In the genomic region with DNA sequence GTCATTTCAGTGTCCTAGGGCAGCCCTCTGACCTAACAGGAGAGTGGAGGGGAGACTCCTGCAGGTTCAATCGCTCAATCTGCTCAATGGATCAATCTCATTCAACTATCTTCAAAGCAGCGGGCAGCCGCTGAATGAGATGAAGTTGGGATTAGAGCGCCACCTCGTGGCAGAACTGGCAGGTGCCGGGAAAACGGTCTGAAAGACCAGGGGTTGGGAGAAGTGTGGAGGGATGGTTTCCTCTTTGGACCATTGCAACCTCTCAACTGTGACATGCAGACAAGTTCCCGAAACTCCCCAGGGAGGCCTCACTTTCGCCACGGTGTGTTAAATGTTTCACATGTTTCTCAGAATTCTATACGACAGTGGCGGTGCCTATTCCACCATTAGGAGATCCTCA, we compare ENCODE assay signal across 9 mouse cellular contexts. TPM values are rescaled to one million over a fixed set of nuclear protein-coding genes. Genes with fewer than 3 reads are reported as not detected.
DNase-seq lines count a peak whose midpoint lies in the region; ATAC-seq and TF ChIP-seq lines count a peak whose summit lies in the region.
"Had no signal": no experiment of that assay in that cellular context is flagged by ENCODE, and none has a peak within 500 bp of the region (broad histone marks: within the 10 kb centered on the region; RNA-seq: fewer than 3 reads in every experiment).

No protein-coding gene starts in this region.

- peaks cover 6 to 13% of the 10 kb centered on the region in 2 experiments for H3K36me3 ChIP-seq in MEL (ENCODE audit: control insufficient read depth in 1 of 2, insufficient read depth in 2 of 2, low read length in 2 of 2)
- peaks cover 29% of the 10 kb centered on the region for H3K36me3 ChIP-seq in hindbrain, embryonic 15.5 days

- intact Hi-C loops in left cerebral cortex, postnatal 10 days (cut with DNase I) = loop anchor here (1.0 kb wide), 1 partner anchor 63 kb away; no protein-coding TSS in a partner anchor

- DNase-seq in MEL (ENCODE audit: low read depth, low spot score) = peak; percentile 78
- peak; percentile 71 for DNase-seq in c-Kit-positive CD71-positive TER-119-positive erythroid progenitor cells, embryonic 14.5 days (ENCODE audit: low spot score)
- peak; percentile 84 for DNase-seq in forelimb bud, embryonic 11.5 days (ENCODE audit: low read depth, low spot score)
- peak; percentile 83 to 85 for DNase-seq in left cerebral cortex, postnatal 10 days (ENCODE audit: extremely low spot score in 1 of 2, low spot score in 2 of 2)
- DNase-seq in right cerebral cortex, postnatal 25 days = peak; percentile 78
- peak; percentile 69 to 91 for DNase-seq in urinary bladder, postnatal 4 days (ENCODE audit: low spot score in 2 of 2)

- TF ChIP-seq CTCF in MEL (IDR thresholded peaks at IDR 0.05 in 2 of 3, conservative IDR thresholded peaks at IDR 0.05 in 1 of 3; ENCODE audit: control insufficient read depth in 1 of 3, insufficient read depth in 1 of 3, low read depth in 2 of 3, low read length in 3 of 3, poor library complexity in 1 of 3, severe bottlenecking in 1 of 3) = peak; percentile 85 to 93 (median 89)

- no peaks in the 10 kb centered on the region for H3K27me3 ChIP-seq in MEL (ENCODE audit: control insufficient read depth in 1 of 2, insufficient read depth in 2 of 2, low read length in 2 of 2)
- no peaks in the 10 kb centered on the region for H3K27me3 ChIP-seq in hindbrain, embryonic 15.5 days
- H3K27me3 ChIP-seq: limb, embryonic 15.5 days had no signal

- peaks cover 27% of the 10 kb centered on the region for H3K79me2 ChIP-seq in MEL (ENCODE audit: control insufficient read depth, insufficient read depth, low read length, poor library complexity)

- H3K9me3 ChIP-seq in MEL (replicated peaks; ENCODE audit: insufficient read depth, low read length) = no peaks in the 10 kb centered on the region
- no peaks in the 10 kb centered on the region for H3K9me3 ChIP-seq in hindbrain, embryonic 15.5 days
- H3K9me3 ChIP-seq: limb, embryonic 15.5 days had no signal

- 8% methylated on average over 12 of the region's 12 CpGs for WGBS in hindbrain, embryonic 15.5 days

- TF ChIP-seq POLR2A in MEL (IDR thresholded peaks at IDR 0.05; ENCODE audit: control insufficient read depth in 1 of 2, insufficient read depth in 1 of 2, low read depth in 1 of 2, low read length in 2 of 2, poor library complexity in 1 of 2) = no peak

- H3K27ac ChIP-seq in MEL (ENCODE audit: control insufficient read depth, low read depth, low read length) = no peak overlapping the region
- H3K27ac ChIP-seq in hindbrain, embryonic 15.5 days (replicated peaks) = no peak overlapping the region

- no peak for ATAC-seq in hindbrain, embryonic 15.5 days (ENCODE audit: low FRiP score, low read depth)
- peak; percentile 32 for ATAC-seq in megakaryocyte progenitor cell, adult 5-6 weeks (replicated peaks; ENCODE audit: poor library complexity)

- TF ChIP-seq RAD21 in MEL (IDR thresholded peaks at IDR 0.05; ENCODE audit: low read depth, low read length) = peak; percentile 83

- no peak overlapping the region for H3K4me3 ChIP-seq in MEL (ENCODE audit: control insufficient read depth in 1 of 2, insufficient read depth in 1 of 2, low read depth in 2 of 2, low read length in 2 of 2)
- no peak overlapping the region; the same call in 1 of the 2 replicates for H3K4me3 ChIP-seq in hindbrain, embryonic 15.5 days
- H3K4me3 ChIP-seq: limb, embryonic 15.5 days had no signal

- peak overlapping the region; percentile 36 for H3K4me2 ChIP-seq in hindbrain, embryonic 15.5 days

- H3K4me1 ChIP-seq in MEL (ENCODE audit: control insufficient read depth in 1 of 2, insufficient read depth in 2 of 2, low read length in 2 of 2) = peaks cover 0 to 9% of the 10 kb centered on the region in 2 experiments; a peak in 2 of 4 replicates
- H3K4me1 ChIP-seq in hindbrain, embryonic 15.5 days (replicated peaks) = peaks cover 42% of the 10 kb centered on the region

- no peak overlapping the region for H3K9ac ChIP-seq in MEL (ENCODE audit: control insufficient read depth, low read depth, low read length, poor library complexity, severe bottlenecking)
- no peak overlapping the region for H3K9ac ChIP-seq in hindbrain, embryonic 15.5 days
- H3K9ac ChIP-seq: limb, embryonic 15.5 days had no signal

- TF ChIP-seq EP300 in MEL (IDR thresholded peaks at IDR 0.05; ENCODE audit: low read depth in 1 of 2, low read length in 2 of 2) = no peak

TF ChIP-seq in MEL, 35 proteins besides CTCF, POLR2A, EP300 and RAD21:
- TF ChIP-seq ELF1 (IDR thresholded peaks at IDR 0.05; ENCODE audit: low read depth, low read length) (0 out of 2 replicates have a peak, but pooled peaks have one; percentile 13), MYC (IDR thresholded peaks at IDR 0.05; ENCODE audit: low read depth, low read length) (0 out of 2 replicates have a peak, but pooled peaks have one; percentile 37), ZC3H11A (IDR thresholded peaks at IDR 0.05; ENCODE audit: low read depth, low read length) (peak; percentile 86), ZNF384 (IDR thresholded peaks at IDR 0.05; ENCODE audit: low read depth, low read length) (peak; percentile 24; the same call in 1 of the 2 replicates), RCOR1 (IDR thresholded peaks at IDR 0.05; ENCODE audit: low read depth, low read length) (no peak), SMC3 (IDR thresholded peaks at IDR 0.05; ENCODE audit: low read depth, low read length) (peak; percentile 96), MAZ (IDR thresholded peaks at IDR 0.05; ENCODE audit: low read depth, low read length) (no peak), MAX (IDR thresholded peaks at IDR 0.05; ENCODE audit: low read length) (peak; percentile 29; the same call in 1 of the 2 replicates), SIN3A (IDR thresholded peaks at IDR 0.05; ENCODE audit: low read length) (peak; percentile 65; the same call in 1 of the 2 replicates), HCFC1 (IDR thresholded peaks at IDR 0.05; ENCODE audit: low read depth, low read length) (0 out of 2 replicates have a peak, but pooled peaks have one; percentile 21)

RNA-seq across cellular contexts. Expression of gene Atp6v1g2, which starts 1.4 kb away (rescaled TPM):
- 0.46 and 0.56 TPM in 2 replicates for total RNA-seq in MEL (2012; rRNA removed)
- 1 to 10 TPM in 1 of 2 experiments, not detected in 1; 4.7 TPM for polyA plus RNA-seq in MEL (2012; ENCODE audit: insufficient read depth in 1 of 2, insufficient read length in 2 of 2, low read depth in 1 of 2, low replicate concordance in 2 of 2, missing spikeins in 1 of 2)
- polyA plus RNA-seq in hindbrain, embryonic 15.5 days (2015; fragmentation: Nextera tagmentation; extraction: Ambion mirVana) = 99.1 and 110 TPM in 2 replicates
- 100 to 1,000 TPM; 329 to 351 TPM for total RNA-seq in left cerebral cortex, postnatal 10 days (2021)
- 4.1 and 6.9 TPM in 2 replicates for total RNA-seq in megakaryocyte progenitor cell, adult 5-6 weeks (2015)
- total RNA-seq in megakaryocyte progenitor cell, adult 5-6 weeks (2017) = 1.1 and 2.4 TPM in 2 replicates

RNA-seq across cellular contexts. Expression of gene Nfkbil1, which starts 3.5 kb away (rescaled TPM):
- 10.1 and 10.3 TPM in 2 replicates for total RNA-seq in MEL (2012; rRNA removed)
- 10 to 100 TPM in 1 of 2 experiments, not detected in 1; 26.0 TPM for polyA plus RNA-seq in MEL (2012; ENCODE audit: insufficient read depth in 1 of 2, insufficient read length in 2 of 2, low read depth in 1 of 2, low replicate concordance in 2 of 2, missing spikeins in 1 of 2)
- polyA plus RNA-seq in hindbrain, embryonic 15.5 days (2015; fragmentation: Nextera tagmentation; extraction: Ambion mirVana) = 10.8 and 12.0 TPM in 2 replicates
- total RNA-seq in left cerebral cortex, postnatal 10 days (2021) = 10 to 100 TPM; 12.7 to 14.6 TPM
- total RNA-seq in megakaryocyte progenitor cell, adult 5-6 weeks (2015) = 1.9 and 3.1 TPM in 2 replicates
- 6.7 and 8.0 TPM in 2 replicates for total RNA-seq in megakaryocyte progenitor cell, adult 5-6 weeks (2017)

RNA-seq across cellular contexts. Expression of gene Ddx39b, which starts 9.5 kb away (rescaled TPM):
- 206 and 270 TPM in 2 replicates for total RNA-seq in MEL (2012; rRNA removed)
- 100 to 1,000 TPM; 581 to 787 TPM for polyA plus RNA-seq in MEL (2012; ENCODE audit: insufficient read depth in 1 of 2, insufficient read length in 2 of 2, low read depth in 1 of 2, low replicate concordance in 2 of 2, missing spikeins in 1 of 2)
- 361 and 365 TPM in 2 replicates for polyA plus RNA-seq in hindbrain, embryonic 15.5 days (2015; fragmentation: Nextera tagmentation; extraction: Ambion mirVana)
- 100 to 1,000 TPM; 255 to 261 TPM for total RNA-seq in left cerebral cortex, postnatal 10 days (2021)
- total RNA-seq in megakaryocyte progenitor cell, adult 5-6 weeks (2015) = 289 and 314 TPM in 2 replicates
- total RNA-seq in megakaryocyte progenitor cell, adult 5-6 weeks (2017) = 188 and 193 TPM in 2 replicates

RNA-seq across cellular contexts. Expression of gene Gm16181, which starts 11.4 kb away (rescaled TPM):
- total RNA-seq in MEL (2012; rRNA removed) = not detected in 2 replicates
- polyA plus RNA-seq in MEL (2012; ENCODE audit: insufficient read depth in 1 of 2, insufficient read length in 2 of 2, low read depth in 1 of 2, low replicate concordance in 2 of 2, missing spikeins in 1 of 2) = under 1 TPM in 1 of 2 experiments, not detected in 1; 0.58 TPM
- 0.43 and 0.55 TPM in 2 replicates for polyA plus RNA-seq in hindbrain, embryonic 15.5 days (2015; fragmentation: Nextera tagmentation; extraction: Ambion mirVana)
- not detected for total RNA-seq in left cerebral cortex, postnatal 10 days (2021)
- total RNA-seq in megakaryocyte progenitor cell, adult 5-6 weeks (2015) = not detected in 2 replicates
- not detected in 2 replicates for total RNA-seq in megakaryocyte progenitor cell, adult 5-6 weeks (2017)

RNA-seq across cellular contexts. Expression of gene Lta, which starts 26.9 kb away (rescaled TPM):
- total RNA-seq in MEL (2012; rRNA removed) = not detected in 2 replicates
- under 1 TPM in 1 of 2 experiments, not detected in 1; 0.24 TPM for polyA plus RNA-seq in MEL (2012; ENCODE audit: insufficient read depth in 1 of 2, insufficient read length in 2 of 2, low read depth in 1 of 2, low replicate concordance in 2 of 2, missing spikeins in 1 of 2)
- polyA plus RNA-seq in hindbrain, embryonic 15.5 days (2015; fragmentation: Nextera tagmentation; extraction: Ambion mirVana) = 0.39 and 0.42 TPM in 2 replicates
- 1 to 10 TPM in 1 of 2 experiments, under 1 TPM in 1; 0.51 to 1.1 TPM for total RNA-seq in left cerebral cortex, postnatal 10 days (2021)
- total RNA-seq in megakaryocyte progenitor cell, adult 5-6 weeks (2015) = not detected in 2 replicates
- not detected in 2 replicates for total RNA-seq in megakaryocyte progenitor cell, adult 5-6 weeks (2017)
- polyA plus RNA-seq: limb, embryonic 15.5 days had no signal

Comparison
In these comparisons a context has a peak if more than half of its experiments do, and no peak if none do; other contexts are left out.
1. RNA of gene Atp6v1g2, which starts 1.4 kb away (total RNA-seq): 329 to 351 TPM in left cerebral cortex, postnatal 10 days; 1.1 to 6.9 TPM in megakaryocyte progenitor cell, adult 5-6 weeks and 0.46 to 0.56 TPM in MEL; every median in the first group is over 10 times any median in the second.
2. Peak in every context shown above with its lines, with median percentiles within 50 percentile points of each other: DNase-seq.